Mouse (Mus musculus) granulocyte monocyte progenitor cell, adult 5-6 weeks (primary cell): ENCODE data around the gene Fbxl19. TPM values are rescaled to one million over a fixed set of nuclear protein-coding genes. Genes with fewer than 3 reads are reported as not detected.

Experiments used
- total RNA-seq, 2 experiments: library from RNA; stranded (forward) in 1 of 2; stranded (reverse) in 1 of 2; fragments of 200-712, 200-1000 nt in 1 of 2; fragments of >200 nt in 1 of 2; fragmentation: Nextera tagmentation in 1 of 2; gene quantifications; 2 replicates each; pipeline ENCODE4 v1.2.3; 2014 to 2017

Fbxl19 gene
- total RNA-seq, 2 experiments from 2014 or later, result 11.1 to 17.7 TPM

Other genes with a start within 250 kb of the Fbxl19 start
- 139 and 145 TPM in 2 replicates for gene Srcap, start 232.6 kb upstream of the Fbxl19 start, total RNA-seq (2014; fragmentation: Nextera tagmentation)
- gene Srcap, start 232.6 kb upstream of the Fbxl19 start, total RNA-seq (2017), result 20.9 and 22.9 TPM in 2 replicates
- 25.2 and 31.5 TPM in 2 replicates for gene Gm42715, start 225.0 kb upstream of the Fbxl19 start, total RNA-seq (2014; fragmentation: Nextera tagmentation)
- gene Gm42715, start 225.0 kb upstream of the Fbxl19 start, total RNA-seq (2017), result 5.7 and 6.4 TPM in 2 replicates
- gene Tmem265, start 183.2 kb upstream of the Fbxl19 start, total RNA-seq (2014; fragmentation: Nextera tagmentation), result 8.1 TPM in 1 of 2 replicates, not detected in the other
- 0.99 and 2.9 TPM in 2 replicates for gene Tmem265, start 183.2 kb upstream of the Fbxl19 start, total RNA-seq (2017)
- gene Phkg2, start 171.2 kb upstream of the Fbxl19 start, total RNA-seq (2014; fragmentation: Nextera tagmentation), result 57.0 and 72.0 TPM in 2 replicates
- 27.4 and 31.7 TPM in 2 replicates for gene Phkg2, start 171.2 kb upstream of the Fbxl19 start, total RNA-seq (2017)
- 0.37 and 0.77 TPM in 2 replicates for gene Ccdc189, start 155.9 kb upstream of the Fbxl19 start, total RNA-seq (2014; fragmentation: Nextera tagmentation)
- gene Ccdc189, start 155.9 kb upstream of the Fbxl19 start, total RNA-seq (2017), result 1.6 and 3.9 TPM in 2 replicates
- 25.0 and 48.1 TPM in 2 replicates for gene Rnf40, start 155.8 kb upstream of the Fbxl19 start, total RNA-seq (2014; fragmentation: Nextera tagmentation)
- 35.3 and 42.8 TPM in 2 replicates for gene Rnf40, start 155.8 kb upstream of the Fbxl19 start, total RNA-seq (2017)
- 12.9 and 18.9 TPM in 2 replicates for gene Zfp629, start 128.7 kb upstream of the Fbxl19 start, total RNA-seq (2014; fragmentation: Nextera tagmentation)
- 8.2 and 12.6 TPM in 2 replicates for gene Zfp629, start 128.7 kb upstream of the Fbxl19 start, total RNA-seq (2017)
- gene Bcl7c, start 35.6 kb upstream of the Fbxl19 start, total RNA-seq (2014; fragmentation: Nextera tagmentation), result 50.9 and 81.5 TPM in 2 replicates
- 39.3 and 57.5 TPM in 2 replicates for gene Bcl7c, start 35.6 kb upstream of the Fbxl19 start, total RNA-seq (2017)
- 0.73 and 1.2 TPM in 2 replicates for gene Ctf1, start 31.8 kb upstream of the Fbxl19 start, total RNA-seq (2014; fragmentation: Nextera tagmentation)
- gene Ctf1, start 31.8 kb upstream of the Fbxl19 start, total RNA-seq (2017), result 0.90 and 3.2 TPM in 2 replicates
- not detected in 2 replicates for gene Ctf2, start 12.4 kb upstream of the Fbxl19 start, total RNA-seq (2014; fragmentation: Nextera tagmentation)
- 0.31 TPM in 1 of 2 replicates, not detected in the other for gene Ctf2, start 12.4 kb upstream of the Fbxl19 start, total RNA-seq (2017)
- 36.8 and 41.2 TPM in 2 replicates for gene Orai3, start 25.3 kb downstream of the Fbxl19 start, total RNA-seq (2014; fragmentation: Nextera tagmentation)
- gene Orai3, start 25.3 kb downstream of the Fbxl19 start, total RNA-seq (2017), result 22.7 and 22.8 TPM in 2 replicates
- gene Setd1a, start 32.1 kb downstream of the Fbxl19 start, total RNA-seq (2014; fragmentation: Nextera tagmentation), result 59.6 and 105 TPM in 2 replicates
- gene Setd1a, start 32.1 kb downstream of the Fbxl19 start, total RNA-seq (2017), result 11.9 and 12.4 TPM in 2 replicates
- not detected in 2 replicates for gene Gm49388, start 41.1 kb downstream of the Fbxl19 start, total RNA-seq (2014; fragmentation: Nextera tagmentation)
- gene Gm49388, start 41.1 kb downstream of the Fbxl19 start, total RNA-seq (2017), result 1.2 TPM in 1 of 2 replicates, not detected in the other
- gene Hsd3b7, start 56.1 kb downstream of the Fbxl19 start, total RNA-seq (2014; fragmentation: Nextera tagmentation), result 27.6 and 29.6 TPM in 2 replicates
- gene Hsd3b7, start 56.1 kb downstream of the Fbxl19 start, total RNA-seq (2017), result 19.1 and 31.6 TPM in 2 replicates
- gene Stx4a, start 79.8 kb downstream of the Fbxl19 start, total RNA-seq (2014; fragmentation: Nextera tagmentation), result 88.9 and 105 TPM in 2 replicates
- 37.7 and 38.8 TPM in 2 replicates for gene Stx4a, start 79.8 kb downstream of the Fbxl19 start, total RNA-seq (2017)
- 0.62 and 0.88 TPM in 2 replicates for gene Stx1b, start 80.0 kb downstream of the Fbxl19 start, total RNA-seq (2014; fragmentation: Nextera tagmentation)
- not detected in 2 replicates for gene Stx1b, start 80.0 kb downstream of the Fbxl19 start, total RNA-seq (2017)
- gene Zfp646, start 131.7 kb downstream of the Fbxl19 start, total RNA-seq (2014; fragmentation: Nextera tagmentation), result 29.2 and 38.4 TPM in 2 replicates
- gene Zfp646, start 131.7 kb downstream of the Fbxl19 start, total RNA-seq (2017), result 35.5 and 40.8 TPM in 2 replicates
- 7.2 and 15.7 TPM in 2 replicates for gene Zfp668, start 132.3 kb downstream of the Fbxl19 start, total RNA-seq (2014; fragmentation: Nextera tagmentation)
- gene Zfp668, start 132.3 kb downstream of the Fbxl19 start, total RNA-seq (2017), result 3.9 and 4.9 TPM in 2 replicates
- 0.19 TPM in 1 of 2 replicates, not detected in the other for gene Prss53, start 146.4 kb downstream of the Fbxl19 start, total RNA-seq (2014; fragmentation: Nextera tagmentation)
- gene Prss53, start 146.4 kb downstream of the Fbxl19 start, total RNA-seq (2017), result 0.13 TPM in 1 of 2 replicates, not detected in the other
- gene Gm21974, start 150.9 kb downstream of the Fbxl19 start, total RNA-seq (2014; fragmentation: Nextera tagmentation), result not detected in 2 replicates
- gene Gm21974, start 150.9 kb downstream of the Fbxl19 start, total RNA-seq (2017), result not detected in 2 replicates
- gene Vkorc1, start 151.1 kb downstream of the Fbxl19 start, total RNA-seq (2014; fragmentation: Nextera tagmentation), result 93.1 and 126 TPM in 2 replicates
- gene Vkorc1, start 151.1 kb downstream of the Fbxl19 start, total RNA-seq (2017), result 24.9 and 69.4 TPM in 2 replicates
- gene Bckdk, start 159.5 kb downstream of the Fbxl19 start, total RNA-seq (2014; fragmentation: Nextera tagmentation), result 63.3 and 78.0 TPM in 2 replicates
- gene Bckdk, start 159.5 kb downstream of the Fbxl19 start, total RNA-seq (2017), result 38.6 and 50.5 TPM in 2 replicates
- 20.4 and 25.0 TPM in 2 replicates for gene Kat8, start 168.0 kb downstream of the Fbxl19 start, total RNA-seq (2014; fragmentation: Nextera tagmentation)
- 18.1 and 21.0 TPM in 2 replicates for gene Kat8, start 168.0 kb downstream of the Fbxl19 start, total RNA-seq (2017)
- gene Prss8, start 185.6 kb downstream of the Fbxl19 start, total RNA-seq (2014; fragmentation: Nextera tagmentation), result not detected in 2 replicates
- 0.52 TPM in 1 of 2 replicates, not detected in the other for gene Prss8, start 185.6 kb downstream of the Fbxl19 start, total RNA-seq (2017)
- gene Prss36, start 202.2 kb downstream of the Fbxl19 start, total RNA-seq (2014; fragmentation: Nextera tagmentation), result 0.92 and 7.3 TPM in 2 replicates
- 0.90 and 3.3 TPM in 2 replicates for gene Prss36, start 202.2 kb downstream of the Fbxl19 start, total RNA-seq (2017)
- 319 and 323 TPM in 2 replicates for gene Fus, start 222.9 kb downstream of the Fbxl19 start, total RNA-seq (2014; fragmentation: Nextera tagmentation)
- gene Fus, start 222.9 kb downstream of the Fbxl19 start, total RNA-seq (2017), result 60.8 and 62.2 TPM in 2 replicates
- 115 and 175 TPM in 2 replicates for gene Pycard, start 249.3 kb downstream of the Fbxl19 start, total RNA-seq (2014; fragmentation: Nextera tagmentation)
- 62.6 and 101 TPM in 2 replicates for gene Pycard, start 249.3 kb downstream of the Fbxl19 start, total RNA-seq (2017)